Mouse (Mus musculus) adrenal gland, postnatal 4 days (tissue): ENCODE data around the gene Trim9. TPM values are rescaled to one million over a fixed set of nuclear protein-coding genes. Genes with fewer than 3 reads are reported as not detected.
A peak's percentile ranks its signal among the peaks of the same experiment; 100 is the strongest.

Experiments
- DNase-seq, 2 experiments: peaks; one replicate each; pipeline ENCODE4 v3.0.0; 2021 to 2022; ENCODE audit warnings: low spot score in 2 of 2, mixed read lengths in 2 of 2
- long read RNA-seq, 2 experiments: library from polyadenylated mRNA; stranded (forward); transcript quantifications; one replicate each; pipeline ENCODE4 v2.0.0; 2021
- total RNA-seq, 2 experiments: library from RNA; stranded (reverse); gene quantifications; 2 replicates each; pipeline ENCODE4 v1.2.3; 2021

Trim9 gene
- total RNA-seq, result 1 to 10 TPM; 7.2 to 8.1 TPM
- long read RNA-seq, experiment 1, partial matches to known transcripts, result 0 of 2 reads
- long read RNA-seq, experiment 1, other reads (novel, unspliced or antisense), result 2 of 2 reads
- long read RNA-seq, experiment 2, partial matches to known transcripts, result 2 of 6 reads
- long read RNA-seq, experiment 2, other reads (novel, unspliced or antisense), result 3 of 6 reads

GRCm38 (mm10) chr12:70347202-70347841, at the start of gene Trim9:
TSS of gene Trim9 (minus strand) at chr12:70347614.
- DNase-seq, result peak; percentile 85 to 92

DNA sequence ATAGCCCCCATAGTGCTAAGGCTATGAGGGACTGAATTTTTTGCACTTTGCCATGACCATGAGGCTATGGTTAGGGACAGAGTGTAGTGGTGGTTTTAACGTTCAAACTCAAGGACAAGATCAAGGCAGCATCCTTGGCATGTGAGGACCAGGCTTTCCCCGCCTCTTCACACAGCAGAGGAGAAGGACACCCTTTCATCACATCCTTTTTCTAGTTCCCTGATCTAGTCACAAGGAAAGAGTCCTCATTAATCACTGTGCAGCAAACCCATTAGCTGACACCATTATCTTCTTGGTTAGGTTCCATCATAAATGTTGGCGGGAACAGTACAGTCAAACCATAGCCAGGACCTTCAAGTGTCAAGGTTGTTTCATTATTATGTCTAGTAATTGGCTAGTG, 47.6 kb upstream of the Trim9 start:
- DNase-seq, result no peak

DNA sequence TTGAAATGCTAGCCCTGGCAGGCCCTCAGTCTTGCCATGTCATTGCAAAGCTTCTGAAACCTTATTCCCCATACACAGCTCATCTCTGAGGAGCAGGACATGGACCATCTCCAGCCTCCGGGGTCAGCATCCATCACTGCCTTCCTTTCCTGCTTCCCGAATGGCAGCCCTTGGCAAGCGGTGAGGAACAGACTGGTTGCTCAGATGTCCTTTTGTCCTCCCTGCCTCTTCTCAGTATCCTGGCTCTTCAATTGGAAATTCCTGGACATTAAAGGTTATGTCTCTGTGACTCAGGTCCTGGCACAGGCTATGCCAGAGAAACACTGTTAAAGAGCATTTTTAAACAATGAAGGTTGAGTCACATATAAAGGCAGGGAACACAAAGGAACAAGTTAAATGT, 43.8 kb upstream of the Trim9 start:
- no peak for DNase-seq

DNA sequence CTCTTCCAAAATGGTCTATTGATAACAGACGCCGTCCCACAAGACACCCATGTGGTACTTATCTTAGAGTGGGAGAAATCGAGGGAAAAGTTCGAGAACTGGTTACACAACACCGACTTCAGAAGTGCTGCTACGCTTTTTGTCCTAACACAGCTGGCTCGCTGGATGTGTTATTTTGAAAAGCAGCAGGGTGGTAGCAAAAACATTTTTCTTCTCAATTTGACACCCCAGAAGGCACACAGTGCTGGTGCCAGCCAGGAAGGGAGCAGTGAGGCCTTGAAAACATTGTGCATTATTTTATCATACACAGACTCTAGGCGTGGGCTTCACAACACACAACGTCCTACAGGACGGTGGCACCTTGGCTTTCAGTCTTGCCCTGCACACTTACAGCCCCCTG, 27.6 kb upstream of the Trim9 start:
- DNase-seq, result no peak

GRCm38 (mm10) chr12:70372874-70373273, 25.5 kb upstream of the Trim9 start:
- no peak for DNase-seq

DNA sequence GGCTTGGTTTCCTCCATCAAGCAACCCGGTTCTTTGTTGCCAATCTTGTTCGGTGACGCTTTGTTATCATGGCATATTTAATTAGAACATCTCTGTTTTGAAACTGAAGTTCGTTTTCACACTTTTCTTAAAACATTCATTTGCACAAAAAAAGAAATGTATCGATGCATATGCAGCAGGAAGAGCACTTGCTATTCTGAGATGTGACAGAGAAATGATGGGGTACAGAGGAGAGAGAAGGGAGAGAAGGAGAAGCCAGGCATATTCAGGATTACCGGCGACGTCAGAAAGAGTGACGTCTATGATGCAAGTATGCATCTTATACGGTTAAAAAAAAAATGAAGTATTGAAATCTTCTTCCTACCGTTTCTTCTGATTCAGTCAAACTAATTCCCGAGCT, 21.9 kb upstream of the Trim9 start:
- no peak for DNase-seq

GRCm38 (mm10) chr12:70368820-70369219, 21.4 kb upstream of the Trim9 start:
- no peak for DNase-seq

DNA sequence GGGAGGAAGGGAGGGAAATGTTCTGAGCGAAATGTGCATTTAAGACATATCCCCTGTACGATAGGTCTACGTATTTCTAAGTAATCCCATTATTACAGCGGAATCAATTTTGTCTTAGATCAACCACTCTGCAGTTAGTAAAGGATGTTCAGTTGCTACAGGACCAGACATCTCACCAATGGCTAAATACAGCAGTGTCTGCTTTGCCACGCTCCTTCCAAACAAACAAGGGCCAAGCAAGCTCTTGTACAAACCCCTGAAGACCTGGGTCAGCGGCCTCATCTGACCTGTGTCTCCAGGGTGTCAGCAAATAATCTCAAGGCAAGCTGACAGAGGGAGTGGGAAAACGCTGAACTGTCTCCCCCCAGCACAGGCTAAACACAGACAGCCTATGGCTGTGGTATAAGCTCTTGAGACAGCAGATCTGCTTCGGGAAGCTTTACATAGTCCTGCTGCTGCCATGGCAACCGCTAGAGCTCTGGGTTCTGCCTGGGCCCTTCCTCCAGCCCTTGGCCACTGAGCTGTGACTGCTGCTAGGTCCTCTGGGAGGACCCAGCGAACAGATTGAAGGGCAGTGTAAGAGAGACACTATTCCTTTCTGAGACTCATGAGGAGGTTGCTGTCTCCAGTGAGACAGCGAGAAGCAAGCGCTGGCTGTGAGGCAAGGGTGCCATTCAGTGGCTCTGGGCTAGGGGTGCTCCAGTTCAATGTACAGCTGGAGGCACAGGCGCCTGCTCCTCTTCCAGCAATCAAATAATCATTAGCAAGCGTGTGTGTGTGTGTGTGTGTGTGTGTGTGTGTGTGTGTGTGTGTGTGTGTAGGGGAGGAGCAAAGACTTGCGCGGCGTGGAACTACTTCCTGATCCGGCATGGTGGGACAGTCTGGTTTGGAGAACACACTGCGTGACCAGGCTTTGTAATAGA, 20.2 kb upstream of the Trim9 start:
- DNase-seq, result peak in 1 of 2 experiments; percentile 4

- DNase-seq, result no peak
Measured at GRCm38 (mm10) chr12:70363016-70363415, 15.6 kb upstream of the Trim9 start.

DNA sequence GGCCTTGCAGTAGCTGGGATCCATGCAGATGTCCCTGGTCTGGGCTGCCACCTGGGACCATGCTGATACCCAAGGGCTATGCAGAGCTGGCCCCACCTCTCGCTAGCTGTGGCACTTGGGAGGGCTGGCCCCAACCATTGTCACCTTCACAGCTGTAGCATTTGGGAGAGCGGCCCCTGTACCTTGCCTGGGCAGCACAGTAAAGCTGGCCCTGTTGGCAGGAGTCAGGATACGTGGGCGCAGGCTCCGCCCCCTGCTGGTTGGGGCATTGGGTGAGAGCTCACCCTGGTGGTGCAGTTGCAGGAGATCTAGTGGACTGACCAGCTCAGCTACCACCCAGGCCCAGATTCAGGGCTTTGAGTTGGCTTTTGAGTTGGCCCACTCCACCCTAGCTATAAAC, 12.9 kb upstream of the Trim9 start:
- DNase-seq, result no peak

GRCm38 (mm10) chr12:70359443-70359842, 12.0 kb upstream of the Trim9 start:
- no peak for DNase-seq

GRCm38 (mm10) chr12:70354926-70355325, 7.5 kb upstream of the Trim9 start:
- no peak for DNase-seq

- DNase-seq, result no peak
Measured at GRCm38 (mm10) chr12:70350490-70350889, 3.1 kb upstream of the Trim9 start.

- DNase-seq, result no peak
Measured at GRCm38 (mm10) chr12:70349788-70350187, 2.4 kb upstream of the Trim9 start.

DNA sequence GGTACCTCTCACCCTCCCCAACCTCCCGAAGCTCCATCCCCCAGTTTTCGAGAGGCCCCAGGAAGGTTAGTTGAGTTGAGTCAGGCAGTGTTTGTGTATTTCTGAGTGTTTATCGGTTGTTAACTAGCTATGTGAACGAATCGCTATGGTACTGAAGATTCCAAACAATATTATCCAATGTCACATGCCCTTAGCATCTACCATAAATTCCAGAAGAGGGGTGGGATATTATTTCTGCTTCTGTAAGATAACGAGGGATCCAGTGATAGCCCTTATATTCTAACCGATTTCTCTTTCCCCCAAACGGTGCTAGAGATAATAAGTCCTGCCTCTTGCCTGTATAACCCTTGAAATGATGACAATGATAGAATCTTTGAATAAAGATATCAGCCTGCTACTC, 612 bp upstream of the Trim9 start:
- DNase-seq, result no peak

GRCm38 (mm10) chr12:70346139-70347026, 1.0 kb downstream of the Trim9 start:
- DNase-seq, result peak; percentile 20 to 24

GRCm38 (mm10) chr12:70345531-70346138, 1.8 kb downstream of the Trim9 start:
- DNase-seq, result no peak

- DNase-seq, result no peak
Measured at GRCm38 (mm10) chr12:70335176-70335575, 12.2 kb downstream of the Trim9 start.

DNA sequence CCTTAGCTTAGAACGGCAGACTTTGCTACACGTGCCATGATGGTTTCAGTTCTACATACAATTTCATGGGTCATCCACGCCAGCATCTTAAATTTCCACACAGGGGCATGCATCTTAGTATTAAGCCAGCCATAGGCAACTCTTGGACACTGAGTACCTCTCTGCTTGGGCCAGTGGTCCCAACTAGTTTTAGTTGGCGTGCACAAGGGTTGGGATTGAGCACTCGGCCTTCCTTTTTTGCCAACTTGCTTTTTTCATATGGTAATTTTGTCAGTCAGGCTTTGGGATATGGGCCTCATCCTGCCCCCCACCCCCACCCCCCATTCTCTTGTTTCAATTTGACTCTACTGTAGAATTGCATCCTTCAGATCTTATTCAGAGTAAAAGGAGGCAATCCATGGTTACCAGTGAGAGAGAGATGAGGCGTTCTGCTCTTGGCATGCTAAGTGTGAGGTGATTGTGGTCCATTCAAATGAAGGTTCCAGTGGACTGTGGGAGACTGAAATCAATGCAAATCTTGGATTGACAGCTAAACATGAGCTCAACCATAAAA, 14.1 kb downstream of the Trim9 start:
- no peak for DNase-seq

DNA sequence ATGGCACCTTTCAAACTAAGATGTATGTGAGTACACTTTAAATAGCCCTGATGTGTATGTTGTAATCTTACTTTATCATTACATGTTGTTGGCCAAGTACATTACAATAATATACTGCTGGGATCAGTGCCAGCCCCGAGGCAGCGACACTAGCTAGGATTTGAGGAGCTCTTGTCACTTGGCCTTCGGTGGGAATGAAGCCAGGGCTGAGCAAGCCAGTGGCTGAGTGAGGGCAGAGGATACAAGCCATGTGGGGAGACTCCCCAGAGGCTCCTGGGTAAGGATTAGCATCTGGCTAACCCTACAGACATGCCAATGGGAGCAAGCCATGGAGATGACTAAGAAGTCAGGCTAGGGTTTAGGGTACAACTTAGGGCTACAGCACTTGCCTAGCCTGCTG, 18.4 kb downstream of the Trim9 start:
- no peak for DNase-seq
